Comparison of ENCODE assay signal across 11 mouse cellular contexts in the genomic region with DNA sequence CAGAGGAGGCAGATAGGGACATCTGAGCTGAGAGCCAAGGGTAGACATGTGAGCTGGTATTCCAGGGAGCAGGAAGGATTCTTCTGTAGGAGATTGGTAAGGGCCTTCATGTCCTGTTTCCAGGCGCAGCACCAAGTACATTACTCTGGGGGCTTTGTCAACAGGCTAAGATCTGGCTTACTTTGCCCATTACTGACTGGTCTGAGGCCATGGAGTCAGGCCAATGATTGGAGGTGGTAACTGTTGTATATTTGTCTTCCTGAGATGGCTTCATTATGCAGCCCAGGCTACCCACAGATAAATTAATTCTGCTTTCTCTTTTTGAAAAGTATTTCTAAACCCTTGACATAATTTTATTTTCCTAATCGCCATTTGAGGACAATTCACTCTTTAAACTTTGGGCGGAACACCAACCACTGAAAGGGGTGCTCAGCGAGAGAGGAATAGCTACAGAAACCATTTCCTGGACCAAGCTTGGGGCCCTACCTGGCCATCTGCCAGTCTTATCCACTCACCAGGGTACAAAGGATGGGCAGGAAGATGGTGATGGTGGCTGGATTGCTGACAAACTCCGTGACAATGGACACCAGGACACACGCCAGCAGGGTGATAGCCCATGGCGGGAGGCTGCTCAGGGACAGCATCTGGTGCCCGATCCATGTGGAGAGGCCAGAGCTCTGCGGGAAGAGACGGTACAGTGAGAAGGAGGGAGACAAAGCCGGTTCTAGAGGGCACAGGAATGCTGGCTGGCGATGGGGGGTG. TPM values are rescaled to one million over a fixed set of nuclear protein-coding genes. Genes with fewer than 3 reads are reported as not detected.
DNase-seq lines count a peak whose midpoint lies in the region; ATAC-seq and TF ChIP-seq lines count a peak whose summit lies in the region.
"Had no signal": no experiment of that assay in that cellular context is flagged by ENCODE, and none has a peak within 500 bp of the region (broad histone marks: within the 10 kb centered on the region; RNA-seq: fewer than 3 reads in every experiment).

No protein-coding gene starts in this region.

- H3K36me3 ChIP-seq in E14TG2a.4 (ENCODE audit: insufficient read depth, low read length), result no peaks in the 10 kb centered on the region

- DNase-seq in cerebellum, adult 11 months, result no peak
- DNase-seq in left cerebral cortex, postnatal 4 days, result peak; percentile 63
- DNase-seq in left cerebral cortex, adult 11 months (ENCODE audit: low spot score), result no peak
- DNase-seq in cerebellum, postnatal 36 days, result peak; percentile 30 to 34
- no peak for DNase-seq in adrenal gland, adult 8-10 months
- DNase-seq in gastrocnemius, postnatal 25 days, result no peak
- DNase-seq: kidney, adult 8-10 months; liver, postnatal 0 days had no signal

- H3K4me3 ChIP-seq in E14TG2a.4 (replicated peaks; ENCODE audit: low read length), result 0 out of 2 replicates have a peak overlapping the region, but pooled peaks have one; percentile 20
- H3K4me3 ChIP-seq: limb, embryonic 12.5 days had no signal

- peaks cover 40% of the 10 kb centered on the region for H3K4me1 ChIP-seq in E14TG2a.4 (replicated peaks; ENCODE audit: low read depth, low read length)

- H3K27me3 ChIP-seq in E14TG2a.4 (ENCODE audit: insufficient read depth, low read length), result peaks cover 7% of the 10 kb centered on the region
- H3K27me3 ChIP-seq: limb, embryonic 12.5 days had no signal

- intact Hi-C loops in left cerebral cortex, postnatal 4 days (cut with DNase I), result no loop called here

- ATAC-seq in cerebellum, adult (ENCODE audit: insufficient number of reproducible peaks, low FRiP score, low TSS enrichment), result peak; percentile 33; the same call in 1 of the 2 replicates
- ATAC-seq: liver, postnatal 0 days had no signal

- H3K9me3 ChIP-seq in E14TG2a.4 (ENCODE audit: low read length), result no peaks in the 10 kb centered on the region

- no peak for TF ChIP-seq CTCF in E14TG2a.4 (conservative IDR thresholded peaks at IDR 0.05; ENCODE audit: low read length)

RNA-seq across cellular contexts. Expression of a gene that starts 36.7 kb away (rescaled TPM):
- 10 to 100 TPM; 11.6 to 12.0 TPM for total RNA-seq in left cerebral cortex, postnatal 4 days (2021)
- under 1 TPM; 0.17 to 0.49 (median 0.45) TPM for total RNA-seq in adrenal gland, adult 8-10 months (2022)
- total RNA-seq in gastrocnemius, postnatal 25 days (2021), result under 1 TPM; 0.18 to 0.27 TPM

RNA-seq across cellular contexts. Expression of a gene that starts 54.7 kb away (rescaled TPM):
- 1 to 10 TPM; 3.6 to 4.1 TPM for total RNA-seq in left cerebral cortex, postnatal 4 days (2021)
- total RNA-seq in adrenal gland, adult 8-10 months (2022), result 1 to 10 TPM; 1.6 to 3.4 (median 2.8) TPM
- under 1 TPM; 0.32 to 0.56 TPM for total RNA-seq in gastrocnemius, postnatal 25 days (2021)

Comparison
In these comparisons a context has a peak if more than half of its experiments do, and no peak if none do; other contexts are left out.
1. DNase-seq: peak in left cerebral cortex, postnatal 4 days (single experiment) and cerebellum, postnatal 36 days (2 of 2); none in cerebellum, adult 11 months (single experiment), left cerebral cortex, adult 11 months (single experiment), adrenal gland, adult 8-10 months (single experiment) and gastrocnemius, postnatal 25 days (single experiment).
2. RNA of a gene that starts 36.7 kb away (total RNA-seq): 11.6 to 12.0 TPM in left cerebral cortex, postnatal 4 days; 0.17 to 0.49 TPM in adrenal gland, adult 8-10 months and 0.18 to 0.27 TPM in gastrocnemius, postnatal 25 days; every median in the first group is over 4 times any median in the second.